Comparison of ENCODE assay signal across 10 mouse cellular contexts in genomic region chr2:90583628-90584131, GRCm38 (mm10). TPM values are rescaled to one million over a fixed set of nuclear protein-coding genes. Genes with fewer than 3 reads are reported as not detected.
DNase-seq lines count a peak whose midpoint lies in the region; ATAC-seq lines count a peak whose summit lies in the region.
"Had no signal": no experiment of that assay in that cellular context is flagged by ENCODE, and none has a peak within 500 bp of the region (broad histone marks: within the 10 kb centered on the region; RNA-seq: fewer than 3 reads in every experiment).

No protein-coding gene starts in this region.

- H3K9ac ChIP-seq in forebrain, embryonic 11.5 days (ENCODE audit: low read length): no peak overlapping the region
- H3K9ac ChIP-seq: embryonic facial prominence, embryonic 13.5 days had no signal

- 36% methylated on average over 5 of the region's 5 CpGs for WGBS in forebrain, embryonic 10.5 days
- WGBS in forebrain, embryonic 11.5 days: 33% methylated on average over 5 of the region's 5 CpGs

- no peak overlapping the region for H3K4me2 ChIP-seq in forebrain, embryonic 11.5 days (ENCODE audit: low read depth, low read length, severe bottlenecking)
- H3K4me2 ChIP-seq: embryonic facial prominence, embryonic 13.5 days had no signal

- peak overlapping the region; percentile 35; the same call in 1 of the 2 replicates for H3K27ac ChIP-seq in forebrain, embryonic 10.5 days
- no peak overlapping the region for H3K27ac ChIP-seq in forebrain, embryonic 11.5 days (ENCODE audit: low read depth, low read length)
- H3K27ac ChIP-seq: embryonic facial prominence, embryonic 13.5 days; hindbrain, postnatal 0 days had no signal

- peaks cover 38% of the 10 kb centered on the region for H3K4me1 ChIP-seq in forebrain, embryonic 10.5 days
- H3K4me1 ChIP-seq in forebrain, embryonic 11.5 days (replicated peaks; ENCODE audit: control insufficient read depth, insufficient read depth, low read length): peaks cover 6% of the 10 kb centered on the region; the same call in 1 of the 2 replicates

- H3K27me3 ChIP-seq in forebrain, embryonic 10.5 days (ENCODE audit: poor library complexity, severe bottlenecking): peaks cover 26% of the 10 kb centered on the region
- peaks cover 2% of the 10 kb centered on the region; the same call in 1 of the 2 replicates for H3K27me3 ChIP-seq in forebrain, embryonic 11.5 days (ENCODE audit: control insufficient read depth, insufficient read depth, low read length)

- no peak for ATAC-seq in forebrain, embryonic 11.5 days (replicated peaks; ENCODE audit: low FRiP score)
- ATAC-seq in hematopoietic stem cell, adult 5-6 weeks (replicated peaks in 1 of 2; ENCODE audit: insufficient read depth in 1 of 2, low FRiP score in 2 of 2, low TSS enrichment in 1 of 2, low read depth in 1 of 2, poor library complexity in 2 of 2, severe bottlenecking in 2 of 2): peak; percentile 46 to 48
- ATAC-seq: hindbrain, postnatal 0 days had no signal

- DNase-seq in forebrain, embryonic 10.5 days (ENCODE audit: extremely low spot score, low spot score): no peak
- no peak for DNase-seq in forebrain, embryonic 11.5 days (ENCODE audit: low spot score)
- DNase-seq in B cell, adult 2 months: peak; percentile 79 to 85
- DNase-seq in lung, postnatal 4 days: peak; percentile 49 to 53
- DNase-seq in yolk sac, embryonic 10.5 days (ENCODE audit: low spot score): no peak
- DNase-seq in right cerebral cortex, postnatal 25 days: no peak
- no peak for DNase-seq in thymus, postnatal 10 days (ENCODE audit: low spot score in 2 of 2)

- no peak overlapping the region for H3K4me3 ChIP-seq in forebrain, embryonic 10.5 days
- no peak overlapping the region for H3K4me3 ChIP-seq in forebrain, embryonic 11.5 days (ENCODE audit: low read depth, low read length)
- H3K4me3 ChIP-seq: embryonic facial prominence, embryonic 13.5 days had no signal

- no peaks in the 10 kb centered on the region for H3K36me3 ChIP-seq in forebrain, embryonic 10.5 days (replicated peaks)
- no peaks in the 10 kb centered on the region for H3K36me3 ChIP-seq in forebrain, embryonic 11.5 days (ENCODE audit: control insufficient read depth, insufficient read depth, low read length)
- H3K36me3 ChIP-seq: embryonic facial prominence, embryonic 13.5 days had no signal

- H3K9me3 ChIP-seq in forebrain, embryonic 10.5 days: no peaks in the 10 kb centered on the region
- H3K9me3 ChIP-seq in forebrain, embryonic 11.5 days (ENCODE audit: control insufficient read depth, low read length): no peaks in the 10 kb centered on the region
- H3K9me3 ChIP-seq: embryonic facial prominence, embryonic 13.5 days had no signal

RNA-seq across cellular contexts. Expression of gene Ptprj, which starts 3.2 kb away (rescaled TPM):
- 1.9 and 2.1 TPM in 2 replicates for polyA plus RNA-seq in forebrain, embryonic 10.5 days (2016; fragmentation: Nextera tagmentation; extraction: Ambion mirVana)
- 2.5 and 2.9 TPM in 2 replicates for polyA plus RNA-seq in forebrain, embryonic 11.5 days (2014; fragmentation: Nextera tagmentation; extraction: Ambion mirVana)
- 31.8 and 42.3 TPM in 2 replicates for total RNA-seq in hematopoietic stem cell, adult 5-6 weeks (2017)

Comparison
In these comparisons a context has a peak if more than half of its experiments do, and no peak if none do; other contexts are left out.
1. DNase-seq: peak in B cell, adult 2 months (2 of 2) and lung, postnatal 4 days (2 of 2); none in forebrain, embryonic 10.5 days (single experiment), forebrain, embryonic 11.5 days (single experiment), yolk sac, embryonic 10.5 days (single experiment), right cerebral cortex, postnatal 25 days (single experiment) and thymus, postnatal 10 days (0 of 2).